Mouse (Mus musculus): Measurements from ENCODE around the gene Slc1a3.

DNA sequence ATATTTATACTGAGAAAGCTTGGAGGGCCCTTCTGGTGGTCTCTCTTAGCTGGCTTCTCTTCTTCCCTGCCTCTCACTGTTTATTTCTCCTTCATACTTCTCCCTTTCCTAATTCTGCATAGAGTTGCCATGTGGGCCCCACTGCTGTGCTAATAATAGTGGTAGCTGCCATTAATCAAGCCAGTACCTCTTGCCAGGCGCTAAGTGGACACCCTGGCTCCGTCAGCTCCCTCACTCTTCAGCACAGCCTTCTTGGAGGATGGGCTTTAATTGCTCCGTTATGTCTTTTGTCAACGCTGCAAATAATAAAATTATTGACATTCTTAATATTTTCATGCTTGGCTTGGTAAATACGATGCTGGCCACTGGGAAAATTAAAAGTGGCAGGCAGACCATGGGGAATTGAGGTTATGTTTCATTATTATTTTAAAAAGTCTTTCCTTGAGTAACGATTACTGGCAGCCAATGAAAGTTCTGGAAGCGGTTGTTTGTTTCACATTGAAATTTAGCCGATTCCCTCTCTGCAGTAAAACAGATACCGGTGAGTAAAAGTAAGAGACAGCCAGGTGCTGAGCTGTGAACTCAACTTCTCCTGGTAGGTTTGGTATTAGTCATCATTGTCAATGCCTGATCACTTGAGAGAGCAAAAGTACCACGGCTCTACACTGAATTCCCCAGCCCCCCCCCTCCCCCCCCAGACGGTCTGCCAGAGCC is 94.9 kb downstream of the Slc1a3 start:
- TF ChIP-seq CTCF (IDR thresholded peaks at IDR 0.05; ENCODE audit: borderline replicate concordance, extremely low read depth, insufficient read depth, insufficient read length) (no peak), POLR2A (IDR thresholded peaks at IDR 0.05; ENCODE audit: borderline replicate concordance, extremely low read depth, insufficient read depth, insufficient read length, poor library complexity, severe bottlenecking) (no peak)

Measured in brain, embryonic 14.5 days (tissue).